Mouse (Mus musculus): ENCODE data around the gene Atg2b.
A peak's percentile ranks its signal among the peaks of the same experiment; 100 is the strongest.

The Atg2b gene

DNA sequence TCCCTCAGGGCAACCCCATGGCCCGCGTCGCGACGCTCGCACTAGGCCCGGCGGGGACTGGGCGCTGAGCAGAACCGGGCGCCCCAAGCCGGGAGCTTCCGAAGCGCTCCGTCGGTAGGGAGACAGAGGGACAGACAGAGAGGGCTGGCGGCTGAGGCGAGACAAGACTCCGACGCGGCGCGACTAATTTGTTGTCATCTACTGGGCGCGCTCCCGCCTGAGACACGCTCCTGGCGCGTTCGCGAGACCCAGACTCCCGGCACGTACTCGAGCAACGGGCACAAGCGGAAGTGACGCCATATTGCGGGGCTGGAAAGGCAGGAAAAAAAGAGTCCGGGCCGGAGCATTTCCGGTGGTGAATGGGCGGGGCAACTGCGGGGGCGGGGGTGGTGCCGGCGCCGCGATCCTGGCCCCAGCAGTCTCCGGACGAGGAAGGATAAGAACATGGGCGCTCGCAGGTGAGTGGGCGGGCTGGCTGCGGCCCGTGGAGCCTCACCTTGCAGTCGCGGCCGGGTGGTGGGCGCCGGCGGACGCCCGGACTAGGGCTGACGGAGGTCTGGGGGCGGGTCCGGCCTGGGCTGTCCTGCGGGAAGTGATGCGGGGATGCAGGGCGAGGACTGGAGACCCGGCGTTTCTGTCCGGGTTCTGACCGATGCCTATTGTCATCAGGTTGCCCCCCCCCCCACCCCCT lies at the start of gene Atg2b:
TSS of gene Atg2b (minus strand) at position 211 of the 691 bp plus-strand sequence.
- peak; percentile 86 for DNase-seq (ENCODE audit: low spot score)

DNA sequence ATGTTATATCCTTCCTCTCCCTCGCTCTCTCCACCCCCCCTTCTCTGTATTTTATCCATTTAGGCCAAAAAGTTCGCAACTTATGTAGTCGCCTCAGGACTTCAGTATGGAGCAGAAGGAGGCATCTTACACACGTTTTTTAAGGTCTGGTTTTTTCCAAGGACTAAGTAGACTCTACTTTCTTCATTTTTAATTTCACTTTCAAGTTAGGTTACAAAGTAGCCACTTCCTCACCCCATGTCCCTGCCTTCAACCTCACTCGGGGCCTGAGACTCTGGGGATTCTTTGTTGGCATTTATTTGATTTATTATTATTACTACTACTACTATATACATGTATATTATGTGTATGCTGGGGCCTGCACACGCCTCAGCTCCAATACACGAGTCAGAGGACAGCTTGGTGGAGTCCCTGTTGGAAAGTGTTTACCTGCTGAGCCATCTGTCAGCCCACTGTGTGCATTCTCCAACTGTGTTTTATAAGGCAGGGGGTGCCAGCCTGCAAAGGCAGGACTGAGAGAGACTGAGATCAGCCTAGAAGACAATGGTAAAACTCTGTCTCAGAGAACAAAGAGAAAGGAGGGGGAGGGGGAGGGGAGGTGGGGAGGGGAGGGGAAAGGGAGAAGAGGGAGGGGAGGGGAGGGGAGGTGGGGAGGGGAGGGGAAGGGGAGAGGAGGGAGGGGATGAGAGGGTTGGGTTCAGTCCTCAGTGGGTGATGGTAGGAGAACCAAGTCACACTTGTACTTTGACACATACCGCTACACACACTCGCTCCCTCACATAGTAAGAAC lies 48.6 kb upstream of the Atg2b start:
- DNase-seq (ENCODE audit: low spot score) = no peak

DNA sequence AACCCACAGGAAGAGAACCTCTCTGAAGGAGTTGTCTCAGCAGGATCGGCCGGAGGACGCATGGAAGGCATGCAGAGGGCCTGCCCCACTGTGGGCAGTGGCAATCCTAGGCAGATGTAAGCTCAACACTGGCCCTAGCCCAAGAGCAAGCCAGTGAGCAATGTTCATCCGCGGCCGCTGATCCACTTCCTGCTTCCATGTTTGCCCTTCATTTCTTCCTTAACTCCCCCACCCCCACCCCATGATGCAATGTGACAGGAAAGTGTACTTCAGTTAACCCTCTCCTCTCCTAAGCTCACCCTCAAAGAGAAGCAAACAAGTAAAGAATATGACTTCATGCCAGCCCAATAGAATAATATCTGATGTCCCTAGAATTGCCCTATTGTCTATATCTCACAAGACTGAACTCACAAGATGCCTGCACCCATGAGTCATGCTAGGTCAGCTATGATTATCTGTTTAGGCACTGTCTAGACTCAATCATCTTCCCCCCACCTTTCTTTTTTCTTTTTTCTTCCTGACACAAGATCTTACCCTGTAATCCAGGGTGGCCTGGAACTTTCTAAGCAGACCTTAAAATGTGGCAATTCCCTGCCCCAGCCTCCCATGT lies 45.9 kb upstream of the Atg2b start:
- no peak for DNase-seq (ENCODE audit: low spot score)

DNA sequence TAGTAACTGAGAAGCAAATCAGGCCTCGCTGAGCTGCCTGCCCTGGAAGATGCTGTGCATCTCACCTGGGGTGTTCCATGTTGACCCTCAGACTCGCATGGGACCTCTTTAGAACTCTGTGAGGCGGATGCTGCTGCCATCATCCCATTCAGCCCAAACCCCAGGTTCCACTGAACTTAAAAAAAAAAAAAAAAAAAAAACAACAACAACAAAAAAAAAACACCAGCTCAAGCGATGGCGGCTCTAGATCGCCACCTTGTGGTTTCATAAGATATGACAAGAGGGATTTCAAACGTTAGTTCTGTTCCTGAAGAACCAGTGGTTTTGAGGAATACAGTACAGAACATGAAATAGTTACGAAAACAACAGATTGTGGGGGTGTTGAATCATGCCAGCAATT lies 43.0 kb upstream of the Atg2b start:
- DNase-seq (ENCODE audit: low spot score) = no peak

DNA sequence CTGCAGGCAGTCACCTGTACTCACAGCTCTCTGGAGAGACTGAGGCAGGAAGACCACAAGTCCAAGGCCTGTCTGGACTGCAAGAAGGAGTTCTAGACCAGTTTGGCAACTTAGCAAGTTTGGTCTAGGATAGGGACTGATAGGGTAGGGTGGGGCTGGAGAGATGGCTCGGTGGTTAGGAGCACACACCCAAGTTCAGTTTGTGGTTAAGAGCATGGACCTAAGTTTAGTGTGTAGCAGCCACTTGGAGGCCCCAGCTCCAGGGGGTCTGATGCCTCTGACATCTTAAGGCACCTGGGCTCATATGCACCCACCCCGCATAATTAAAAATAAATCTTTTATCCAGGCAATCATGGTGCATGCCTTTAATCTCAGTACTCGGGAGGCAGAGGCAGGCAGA lies 42.3 kb upstream of the Atg2b start:
- DNase-seq (ENCODE audit: low spot score) = no peak

DNA sequence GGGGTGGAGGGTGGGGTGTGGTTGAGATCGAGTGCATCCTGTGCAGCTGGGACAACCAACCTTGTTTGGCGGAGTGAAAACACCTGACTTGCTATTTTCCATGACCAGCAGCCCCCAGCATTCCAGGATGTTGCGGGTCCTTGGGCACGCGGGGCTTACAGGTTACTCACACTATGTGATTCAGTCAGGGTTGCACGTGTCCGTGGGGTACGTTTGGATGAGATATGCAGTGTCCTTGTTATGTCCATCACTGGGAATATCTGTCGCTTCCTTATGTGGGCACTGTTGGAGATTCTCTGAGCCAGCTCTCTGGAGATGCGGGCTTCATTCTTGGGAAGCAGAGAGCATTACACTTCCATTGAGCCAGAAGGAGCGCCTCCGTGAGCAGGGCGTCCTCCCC lies 40.7 kb upstream of the Atg2b start:
- no peak for DNase-seq (ENCODE audit: low spot score)

DNA sequence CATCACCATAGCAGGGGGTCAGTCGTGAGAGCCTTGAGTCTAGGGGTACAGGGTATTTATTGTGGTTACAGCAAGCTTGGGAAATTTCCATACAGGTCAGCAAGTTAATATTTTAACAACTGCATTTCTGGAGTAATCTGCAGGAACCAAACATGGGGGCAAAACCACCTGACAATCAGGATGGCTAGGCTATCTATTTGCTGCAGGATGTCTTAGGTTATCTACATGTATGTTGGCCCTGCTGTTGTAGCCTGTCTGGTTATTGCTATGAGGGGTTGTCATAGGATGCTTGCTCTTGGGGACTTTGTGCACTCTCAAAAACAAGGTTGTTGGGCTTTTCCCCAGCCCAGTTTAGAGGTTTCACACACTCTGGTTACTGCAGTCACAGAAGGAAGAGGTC lies 39.6 kb upstream of the Atg2b start:
- DNase-seq (ENCODE audit: low spot score) = no peak

DNA sequence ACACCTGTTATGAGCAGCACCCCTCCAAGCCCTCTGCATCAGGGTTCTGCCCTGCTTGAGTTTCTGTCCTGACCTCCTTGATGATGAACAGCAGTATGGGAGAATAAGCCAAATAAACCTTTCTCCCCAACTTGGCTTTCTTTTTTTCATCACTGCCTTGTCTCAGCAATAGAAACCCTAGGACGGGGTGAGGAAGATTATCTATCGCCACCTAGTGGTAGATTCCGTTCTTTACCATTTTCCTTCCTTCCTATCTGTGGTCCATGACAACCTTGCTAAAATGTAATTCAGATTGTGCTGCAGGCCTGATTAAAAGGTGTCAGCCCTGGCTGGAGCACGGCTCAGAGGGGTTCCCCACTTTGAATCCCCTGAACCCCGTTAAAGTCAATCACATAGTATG lies 37.6 kb upstream of the Atg2b start:
- peak; percentile 46 for DNase-seq (ENCODE audit: low spot score)

DNA sequence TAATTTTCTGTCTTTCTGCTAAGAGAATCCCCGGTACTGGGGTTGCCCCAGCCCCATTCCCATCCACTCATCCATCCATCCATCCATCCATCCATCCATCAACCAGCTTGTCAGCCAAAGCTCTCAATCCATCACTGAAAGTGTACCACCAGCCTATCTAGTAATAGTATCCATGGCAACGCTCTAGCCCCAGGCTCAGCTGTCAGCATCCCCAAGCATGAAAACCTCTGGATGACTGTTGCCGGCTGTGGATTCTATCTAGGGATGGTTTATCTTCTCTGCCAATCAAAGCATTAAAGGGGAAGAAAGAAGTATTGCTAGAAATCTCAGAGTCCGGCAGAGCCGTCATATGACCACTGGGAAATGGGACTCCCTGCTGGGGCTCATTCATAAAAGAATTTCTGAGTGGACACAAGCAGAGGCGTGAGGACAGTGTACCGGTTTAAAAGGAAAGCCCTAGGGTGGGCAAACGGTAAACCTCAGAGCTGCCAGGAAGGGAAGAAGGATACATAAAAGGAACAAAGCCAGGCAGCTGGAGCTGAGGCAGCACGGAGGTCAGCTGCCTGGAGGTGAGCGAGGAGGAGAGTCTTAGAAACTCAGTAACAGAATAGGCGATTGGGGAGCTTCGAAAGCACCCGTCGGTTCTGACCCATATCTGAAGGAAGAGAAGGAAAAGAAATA lies 36.6 kb upstream of the Atg2b start:
- DNase-seq (ENCODE audit: low spot score) = no peak

DNA sequence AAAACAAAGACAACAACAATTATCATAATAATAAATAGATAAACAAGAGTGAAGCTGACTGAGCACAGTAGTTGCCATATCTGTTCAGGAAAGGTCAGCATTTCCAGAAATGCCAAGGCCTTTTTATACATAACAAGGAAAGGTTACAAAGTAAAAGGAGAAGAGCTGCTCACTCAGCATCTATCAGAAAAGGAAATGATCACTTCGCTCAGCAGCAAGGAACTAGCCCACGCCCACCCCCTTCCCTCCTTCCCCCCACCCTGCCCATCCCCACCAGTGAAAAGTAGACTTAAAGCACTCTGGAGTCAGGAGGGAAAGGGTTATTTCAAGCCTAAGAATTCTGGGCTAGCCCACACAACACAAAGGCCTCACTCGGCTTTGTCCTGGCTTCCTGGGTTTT lies 35.2 kb upstream of the Atg2b start:
- no peak for DNase-seq (ENCODE audit: low spot score)

DNA sequence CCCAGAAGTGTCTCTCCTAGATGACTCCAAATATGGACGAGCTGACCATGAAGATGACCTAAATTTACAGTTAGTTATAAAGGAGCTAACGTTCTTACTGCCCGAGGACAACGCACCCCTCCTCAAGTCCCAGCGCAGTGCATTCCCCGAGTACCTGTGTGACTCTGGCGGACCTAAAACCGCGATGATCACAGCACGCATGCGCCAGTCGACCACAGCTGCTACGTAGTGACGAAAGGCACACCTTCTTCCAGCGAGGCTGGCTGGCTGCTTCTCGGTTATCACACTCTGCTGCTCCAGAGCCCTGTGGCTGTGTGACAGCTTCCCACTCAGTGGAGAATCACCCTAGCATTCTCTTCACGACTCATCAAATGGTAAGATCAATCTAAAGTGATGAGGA lies 33.6 kb upstream of the Atg2b start:
- DNase-seq (ENCODE audit: low spot score) = no peak

DNA sequence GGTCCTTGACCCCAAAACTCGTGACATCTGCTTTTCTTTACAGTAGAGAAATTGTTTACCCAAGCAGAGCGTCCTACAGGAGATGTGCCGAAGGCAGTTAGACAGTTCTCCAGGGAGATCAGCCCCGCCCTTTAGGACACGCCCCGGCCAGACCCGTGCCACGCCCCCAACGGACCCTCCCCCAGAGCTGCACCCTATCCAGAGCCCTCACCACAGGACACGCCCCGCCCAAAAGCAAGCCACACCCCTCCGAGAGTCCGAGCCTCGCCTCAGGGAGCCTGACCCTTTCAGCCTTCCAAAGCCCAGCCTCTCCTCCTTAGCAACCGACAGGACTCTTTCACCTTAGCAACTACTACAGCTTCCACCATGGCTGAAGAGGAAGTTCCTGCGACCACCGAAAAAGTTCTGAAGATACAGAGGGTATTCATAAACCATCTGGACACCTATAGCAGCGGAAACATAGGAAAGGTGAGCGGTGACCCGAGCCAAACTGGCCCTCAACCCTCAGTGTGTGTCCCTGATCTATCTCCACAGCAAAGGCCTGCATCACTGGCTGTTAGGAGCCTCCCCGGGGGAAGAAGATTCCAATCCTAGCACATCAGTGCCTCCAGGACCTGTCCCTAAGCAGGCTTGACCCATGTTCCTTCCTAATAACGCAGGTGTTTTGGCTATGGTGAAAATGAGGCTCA lies 20.9 kb upstream of the Atg2b start, which contains the start of gene Ak7:
TSS of gene Ak7 (plus strand) at position 178 of the 689 bp plus-strand sequence.
- DNase-seq (ENCODE audit: low spot score) = no peak

DNA sequence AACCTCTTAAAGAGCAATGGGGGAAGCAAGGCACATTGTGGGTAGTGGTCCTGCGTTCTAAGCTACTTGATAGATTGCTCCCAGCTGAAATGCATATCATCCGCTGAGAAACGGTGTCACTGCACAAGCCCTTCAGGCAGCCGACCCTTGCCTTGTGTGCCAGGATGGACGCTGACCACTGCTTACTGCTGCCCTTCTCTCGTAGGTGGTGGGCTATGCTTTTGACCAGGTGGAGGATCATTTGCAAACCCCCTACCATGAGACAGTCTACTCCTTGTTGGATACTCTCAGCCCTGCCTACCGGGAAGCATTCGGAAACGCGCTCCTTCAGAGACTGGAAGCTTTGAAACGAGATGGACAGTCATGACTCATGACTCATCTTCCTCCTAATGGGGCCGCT lies 15.4 kb upstream of the Atg2b start:
- no peak for DNase-seq (ENCODE audit: low spot score)

DNA sequence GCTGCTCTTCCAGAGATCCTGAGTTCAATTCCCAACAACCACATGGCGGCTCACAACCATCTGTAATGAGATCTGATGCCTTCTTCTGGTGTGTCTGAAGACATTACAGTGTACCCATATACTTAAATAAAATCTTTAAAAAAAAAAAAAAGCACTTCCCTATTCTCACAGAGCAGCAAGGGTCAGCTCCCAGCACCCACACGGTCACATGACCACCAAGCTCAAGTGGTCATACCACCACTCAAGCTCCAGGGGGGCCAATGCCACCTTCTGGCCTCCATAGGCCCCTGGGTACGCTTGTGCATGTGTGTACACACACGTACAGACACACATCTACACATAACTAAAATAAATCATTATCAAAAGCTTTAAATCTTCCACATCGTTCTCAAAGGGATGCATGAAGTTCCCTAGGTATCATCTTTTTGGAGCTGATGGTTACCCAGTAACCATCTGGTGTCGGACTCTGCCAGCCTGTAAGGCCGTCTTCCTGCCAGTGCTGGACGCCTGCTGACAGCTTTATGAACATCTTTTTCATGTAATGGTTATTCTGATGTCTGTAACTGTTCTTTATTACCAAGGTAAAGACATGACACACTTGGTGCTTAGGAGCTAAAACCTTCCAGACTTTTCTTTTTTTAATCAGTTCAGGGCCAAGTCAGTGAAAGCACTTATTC lies 12.2 kb upstream of the Atg2b start:
- no peak for DNase-seq (ENCODE audit: low spot score)

DNA sequence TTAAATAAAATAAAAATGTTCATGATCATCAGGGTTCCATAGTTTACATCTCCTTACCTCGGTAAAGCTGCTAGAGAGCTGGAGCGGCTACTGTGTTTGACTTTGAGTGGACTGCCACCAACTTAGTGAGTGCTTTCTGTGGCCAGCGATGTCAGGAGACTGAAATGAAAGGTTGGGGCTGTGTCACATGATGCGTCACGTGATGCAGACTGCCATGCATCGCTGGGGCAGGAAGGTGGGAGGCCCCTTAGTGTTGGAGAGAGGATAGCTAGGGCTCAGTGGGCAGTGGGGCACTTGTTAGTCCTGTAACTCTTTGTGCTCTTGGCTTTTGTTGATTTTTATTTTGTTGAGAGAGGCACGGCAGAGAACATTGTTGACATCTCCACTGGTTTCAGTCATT lies 10.8 kb upstream of the Atg2b start:
- DNase-seq (ENCODE audit: low spot score) = no peak

DNA sequence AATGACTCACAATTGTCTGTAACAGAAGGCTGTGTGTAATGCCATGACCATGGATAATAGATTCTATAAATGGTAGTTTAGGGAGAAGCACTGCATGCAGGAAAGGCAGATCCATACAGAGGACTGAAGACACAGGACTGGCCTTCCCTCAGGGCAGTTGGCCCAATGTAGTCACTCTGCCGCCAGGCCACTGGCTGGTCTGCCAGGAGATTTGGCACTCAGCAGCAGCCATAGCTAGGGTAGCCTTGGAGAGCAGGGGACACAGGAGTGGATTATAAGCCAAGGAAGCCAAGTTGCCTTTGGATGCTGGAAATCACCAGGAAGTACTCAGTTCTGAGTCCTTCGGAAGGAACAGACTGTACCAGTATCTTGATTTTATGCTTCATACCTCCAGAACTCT lies 9.0 kb upstream of the Atg2b start:
- DNase-seq (ENCODE audit: low spot score) = no peak

DNA sequence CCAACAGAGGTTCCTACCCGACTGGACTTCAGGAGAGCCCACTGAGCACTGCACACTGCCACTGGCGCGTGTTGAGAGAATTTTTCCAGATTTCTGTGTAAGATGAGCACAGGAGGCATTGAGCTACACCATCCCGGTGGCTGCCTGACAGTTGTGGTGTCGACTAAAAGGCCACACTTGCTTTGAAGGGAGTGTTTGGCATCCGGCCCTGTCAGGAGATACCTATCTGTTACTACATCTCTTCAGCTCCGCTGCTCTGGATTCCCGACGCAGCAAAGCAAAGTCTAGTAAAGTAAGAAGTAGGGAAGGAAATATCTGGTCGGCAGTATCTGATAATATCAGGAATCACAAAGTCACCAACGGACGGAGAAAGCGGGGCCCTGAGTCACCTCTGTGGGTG lies 4.4 kb upstream of the Atg2b start:
- DNase-seq (ENCODE audit: low spot score) = no peak

DNA sequence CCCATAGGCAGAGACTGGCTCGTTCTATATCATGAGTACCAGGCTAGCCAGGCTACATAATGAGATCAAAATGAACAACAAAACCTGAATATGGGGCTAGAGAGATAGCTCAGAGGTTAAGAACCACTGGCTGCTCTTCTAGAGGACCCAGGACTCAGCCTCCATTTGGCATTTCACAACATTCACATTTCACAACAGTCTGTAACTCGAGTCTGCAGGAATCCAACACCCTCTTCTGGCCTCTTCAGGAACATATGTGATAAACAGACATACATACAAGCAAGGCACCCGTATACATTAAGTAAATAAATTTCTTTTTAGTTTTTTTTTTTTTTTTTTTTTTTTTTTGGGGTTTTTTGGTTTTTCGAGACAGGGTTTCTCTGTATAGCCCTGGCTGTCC lies 3.5 kb upstream of the Atg2b start:
- no peak for DNase-seq (ENCODE audit: low spot score)

DNA sequence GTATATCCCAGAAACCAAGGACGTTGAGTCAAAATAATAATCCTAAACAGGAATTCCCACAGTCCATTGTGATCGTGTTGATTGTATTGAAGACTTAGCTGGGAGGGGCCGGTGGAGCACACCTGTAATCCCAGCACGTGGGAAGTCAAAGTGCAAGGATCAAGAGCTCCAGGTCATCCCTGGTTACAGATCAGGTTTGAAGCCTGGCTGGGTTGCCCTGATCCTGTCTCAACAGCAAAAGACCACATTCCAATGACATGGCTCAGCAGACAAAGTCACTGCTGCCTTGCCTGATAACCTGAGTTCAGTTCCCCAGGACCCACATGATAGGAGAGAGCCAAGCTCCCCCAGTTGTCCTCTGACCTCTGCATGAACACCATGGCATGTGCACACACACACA lies 2.4 kb upstream of the Atg2b start:
- DNase-seq (ENCODE audit: low spot score) = no peak

DNA sequence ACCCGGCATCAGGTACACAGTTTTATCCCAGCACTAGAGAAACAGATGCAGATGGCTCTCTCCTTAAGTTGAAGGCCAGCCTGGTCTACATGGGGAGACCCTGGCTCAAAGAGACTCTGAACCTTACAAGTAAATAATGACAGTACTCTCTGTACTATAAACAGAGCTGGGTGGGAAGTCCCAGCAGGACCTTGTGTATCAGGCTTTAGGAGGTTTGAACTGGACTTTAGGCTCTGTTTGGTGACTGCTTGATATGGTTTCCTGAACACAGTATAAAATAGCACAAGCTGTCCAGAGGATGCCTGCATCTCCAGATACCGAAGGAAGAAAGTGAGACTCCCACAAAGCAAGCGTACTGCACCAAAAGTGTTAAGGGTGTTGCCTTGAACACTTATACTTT lies 1.8 kb upstream of the Atg2b start:
- no peak for DNase-seq (ENCODE audit: low spot score)
